Mouse (Mus musculus): ENCODE results near the gene Pla2g10.
"Not testable (repeated sequence)": the region's sequence is repeated elsewhere in the genome, so short reads cannot be mapped to it uniquely, and the experiment has no call there.

Pla2g10 gene

GRCm38 (mm10) chr16:13730285-13731255 lies at the start of gene Pla2g10:
Gene Pla2g10 (minus strand): TSS chr16:13730983.
- peak; percentile 81 for DNase-seq (ENCODE audit: low read depth, low spot score)

GRCm38 (mm10) chr16:13774651-13775050 lies 43.9 kb upstream of the Pla2g10 start:
- DNase-seq (ENCODE audit: low read depth, low spot score) = not testable (repeated sequence)

- not testable (repeated sequence) for DNase-seq (ENCODE audit: low read depth, low spot score)
Measured at GRCm38 (mm10) chr16:13774011-13774410, 43.2 kb upstream of the Pla2g10 start.

- DNase-seq (ENCODE audit: low read depth, low spot score) = not testable (repeated sequence)
Measured at GRCm38 (mm10) chr16:13772051-13772450, 41.3 kb upstream of the Pla2g10 start.

GRCm38 (mm10) chr16:13771603-13772002 lies 40.8 kb upstream of the Pla2g10 start:
- DNase-seq (ENCODE audit: low read depth, low spot score) = peak; percentile 76

- DNase-seq (ENCODE audit: low read depth, low spot score) = no peak
Measured at GRCm38 (mm10) chr16:13766367-13766766, 35.6 kb upstream of the Pla2g10 start.

DNA sequence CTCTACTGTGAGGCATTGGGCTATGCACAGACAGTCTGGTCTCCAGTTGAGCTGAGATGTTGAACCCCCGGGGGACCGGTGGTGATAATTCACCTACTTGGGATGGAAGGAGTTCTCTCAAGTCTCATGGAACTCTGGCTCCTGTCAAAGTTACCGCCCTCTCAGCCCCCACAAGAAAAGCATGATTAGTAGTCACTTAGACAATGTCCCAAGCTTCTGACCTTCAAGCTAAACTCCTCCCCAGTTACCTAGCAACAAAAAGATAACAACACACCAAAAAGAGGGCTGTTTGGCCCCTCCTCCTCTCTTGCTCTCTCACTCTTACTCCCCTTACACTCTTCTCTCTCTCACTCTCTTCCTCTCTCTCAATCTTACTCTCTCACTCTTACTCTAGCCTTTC lies 33.7 kb upstream of the Pla2g10 start:
- peak; percentile 73 for DNase-seq (ENCODE audit: low read depth, low spot score)

DNA sequence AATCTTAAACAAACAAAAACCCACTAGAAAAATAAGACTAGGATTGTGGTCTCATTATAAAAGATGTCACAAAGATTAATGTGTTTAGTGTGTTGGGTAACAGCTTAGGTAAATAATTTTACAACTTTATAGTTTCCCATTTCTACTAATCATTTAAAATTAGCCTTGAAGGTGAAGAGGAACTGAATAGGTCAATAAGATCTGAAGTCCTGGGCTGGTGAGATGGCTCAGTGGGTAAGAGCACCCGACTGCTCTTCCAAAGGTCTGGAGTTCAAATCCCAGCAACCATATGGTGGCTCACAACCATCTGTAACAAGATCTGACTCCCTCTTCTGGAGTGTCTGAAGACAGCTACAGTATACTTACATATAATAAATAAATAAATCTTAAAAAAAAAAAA lies 32.0 kb upstream of the Pla2g10 start:
- not testable (repeated sequence) for DNase-seq (ENCODE audit: low read depth, low spot score)

GRCm38 (mm10) chr16:13757823-13758222 lies 27.0 kb upstream of the Pla2g10 start:
- no peak for DNase-seq (ENCODE audit: low read depth, low spot score)

GRCm38 (mm10) chr16:13754400-13755190 lies 23.8 kb upstream of the Pla2g10 start:
- DNase-seq (ENCODE audit: low read depth, low spot score) = peak; percentile 97

- DNase-seq (ENCODE audit: low read depth, low spot score) = peak; percentile 52
Measured at GRCm38 (mm10) chr16:13753986-13754385, 23.2 kb upstream of the Pla2g10 start.

DNA sequence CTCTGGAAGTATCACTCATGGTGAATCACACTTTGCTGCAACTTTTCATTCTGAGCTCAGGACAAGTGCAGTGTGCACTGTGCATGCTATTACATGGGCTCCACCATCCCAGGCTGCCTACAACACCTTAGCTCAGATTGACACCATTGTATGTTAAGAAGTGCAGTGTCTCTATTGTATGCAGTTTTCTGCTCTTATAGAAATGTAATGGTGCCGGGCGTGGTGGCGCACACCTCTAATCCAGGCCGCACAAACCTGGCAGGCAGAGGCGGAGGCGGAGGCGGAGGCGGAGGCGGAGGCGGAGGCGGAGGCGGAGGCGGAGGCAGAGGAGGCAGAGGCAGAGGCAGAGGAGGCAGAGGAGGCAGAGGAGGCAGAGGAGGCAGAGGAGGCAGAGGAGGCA lies 19.8 kb upstream of the Pla2g10 start:
- peak; percentile 68 for DNase-seq (ENCODE audit: low read depth, low spot score)

DNA sequence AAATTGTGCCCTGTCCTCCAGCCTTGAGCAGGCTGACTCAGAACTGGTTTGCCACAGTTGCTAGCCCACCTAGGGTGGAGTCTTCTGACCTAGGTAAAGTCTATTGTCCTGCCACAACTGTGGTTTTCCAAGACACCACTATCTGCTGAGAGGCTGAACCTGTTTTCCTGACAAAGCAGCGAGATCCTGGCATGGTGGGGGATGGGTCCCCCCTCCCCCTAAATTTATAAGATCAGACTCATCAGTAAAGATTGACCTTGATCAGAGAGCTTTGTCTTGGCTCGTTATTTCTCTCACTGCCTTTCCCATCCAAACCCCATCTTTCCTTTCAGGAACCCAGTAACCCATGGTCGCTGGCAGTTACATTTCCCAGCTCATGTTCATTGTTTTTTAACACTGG lies 19.2 kb upstream of the Pla2g10 start:
- peak; percentile 95 for DNase-seq (ENCODE audit: low read depth, low spot score)

- DNase-seq (ENCODE audit: low read depth, low spot score) = peak; percentile 92
Measured at GRCm38 (mm10) chr16:13749306-13749705, 18.5 kb upstream of the Pla2g10 start.

DNA sequence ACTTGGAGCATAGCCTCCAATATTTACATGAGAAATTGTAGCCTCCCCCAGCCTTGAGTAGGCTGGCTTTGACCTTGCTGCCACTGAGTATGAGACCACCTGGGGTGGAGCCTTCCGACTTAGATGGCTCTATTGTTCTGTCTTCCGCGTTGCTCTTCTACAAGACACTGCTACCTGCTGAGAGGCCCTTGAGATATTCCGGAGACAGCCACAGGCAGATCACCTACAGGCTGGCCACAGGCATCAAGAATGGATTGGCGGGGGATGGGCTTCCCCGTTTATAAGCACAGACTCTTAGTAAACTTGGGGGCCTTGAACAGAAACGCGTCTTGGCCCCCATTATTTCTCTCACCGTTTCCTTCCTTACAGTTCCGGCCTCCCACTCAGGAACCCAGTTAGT lies 18.0 kb upstream of the Pla2g10 start:
- DNase-seq (ENCODE audit: low read depth, low spot score) = peak; percentile 99

DNA sequence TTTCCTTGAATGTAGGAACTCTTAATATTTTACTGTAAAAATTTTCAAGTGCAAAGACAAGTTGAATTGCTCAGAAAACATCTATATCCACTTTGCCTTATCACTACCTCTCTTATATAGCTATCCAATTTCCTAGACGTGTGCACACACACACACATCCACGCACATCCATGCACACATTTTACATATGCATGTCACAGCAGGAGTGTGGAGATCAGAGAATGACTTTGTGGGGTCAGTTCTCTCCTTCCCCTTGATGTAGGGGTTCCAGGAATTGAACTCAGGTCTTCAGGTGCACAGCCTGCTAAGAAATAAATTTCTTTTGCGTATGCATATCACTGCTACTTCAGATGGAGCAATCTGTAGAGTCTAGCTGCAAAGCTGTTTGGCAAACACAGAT lies 17.3 kb upstream of the Pla2g10 start:
- peak; percentile 84 for DNase-seq (ENCODE audit: low read depth, low spot score)

GRCm38 (mm10) chr16:13747708-13748107 lies 16.9 kb upstream of the Pla2g10 start:
- DNase-seq (ENCODE audit: low read depth, low spot score) = no peak

DNA sequence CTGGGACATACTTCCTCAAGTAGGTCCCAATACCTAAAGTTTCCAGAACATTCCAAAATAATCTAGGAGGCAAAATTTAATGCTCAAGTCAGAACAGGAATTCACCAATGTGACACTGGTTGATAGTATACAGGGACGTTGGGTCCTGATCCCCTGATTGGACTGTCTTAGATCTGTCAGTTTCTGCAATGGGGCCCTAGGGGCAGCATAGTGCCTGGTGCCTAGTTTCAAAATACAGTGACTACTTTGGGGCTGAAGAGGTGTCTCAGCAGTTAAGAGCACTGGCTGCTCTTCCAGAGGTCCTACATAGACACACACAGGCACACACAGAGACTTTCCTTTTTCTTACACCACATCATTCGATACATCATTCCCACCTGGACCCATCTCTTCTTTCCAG lies 10.1 kb upstream of the Pla2g10 start:
- peak; percentile 74 for DNase-seq (ENCODE audit: low read depth, low spot score)

DNA sequence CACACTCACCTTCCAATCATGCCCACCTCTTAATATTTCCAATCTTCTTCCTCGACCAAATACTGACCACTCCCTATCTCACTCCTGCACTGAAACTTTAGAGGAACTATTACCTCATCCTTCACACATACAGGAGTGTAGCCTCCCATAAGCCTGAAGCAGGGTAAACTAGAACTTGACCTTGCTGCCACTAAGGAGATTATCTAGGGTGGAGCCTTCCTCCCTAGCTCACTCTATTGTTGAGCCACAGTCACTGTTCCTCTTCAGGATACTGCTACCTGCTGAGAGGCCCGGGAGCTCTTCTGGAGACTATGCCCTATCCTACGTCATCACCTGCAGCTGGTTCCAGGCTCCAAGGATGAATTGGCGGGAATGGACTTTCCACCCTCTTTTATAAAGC lies 8.3 kb upstream of the Pla2g10 start:
- peak; percentile 88 for DNase-seq (ENCODE audit: low read depth, low spot score)

GRCm38 (mm10) chr16:13735977-13736376 lies 5.2 kb upstream of the Pla2g10 start:
- no peak for DNase-seq (ENCODE audit: low read depth, low spot score)

DNA sequence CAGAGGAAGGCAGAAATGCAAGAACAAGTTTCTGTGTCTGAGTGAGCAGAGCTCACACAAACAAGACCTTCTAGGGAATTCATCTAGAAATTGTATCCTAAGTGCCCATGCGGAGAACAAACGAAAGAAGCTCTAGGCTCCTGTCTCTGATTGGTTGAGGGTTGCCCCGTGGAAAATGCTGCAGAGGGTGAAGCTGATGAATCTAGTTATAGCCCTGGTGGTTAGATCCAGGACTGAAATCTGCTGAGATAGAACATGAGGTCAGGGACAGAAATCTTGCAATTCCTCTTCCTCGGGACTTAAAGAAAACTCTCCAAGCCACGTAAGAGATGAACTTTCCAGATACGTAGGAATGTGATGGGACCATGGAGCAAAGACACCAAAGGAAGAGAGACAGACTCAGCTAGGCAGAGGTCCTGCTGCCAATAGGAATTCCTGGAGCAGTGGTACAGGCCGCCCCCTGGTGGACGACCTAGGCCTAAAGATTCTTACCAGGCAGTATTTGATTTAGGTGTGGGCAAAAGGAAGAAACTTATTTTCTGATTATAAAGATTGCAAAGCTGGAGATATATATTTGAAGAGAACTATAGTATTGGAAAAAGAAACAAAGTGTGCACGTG lies 2.8 kb upstream of the Pla2g10 start:
- DNase-seq (ENCODE audit: low read depth, low spot score) = peak; percentile 82

- DNase-seq (ENCODE audit: low read depth, low spot score) = peak; percentile 72
Measured at GRCm38 (mm10) chr16:13732786-13733185, 2.0 kb upstream of the Pla2g10 start.

Data from ES-CJ7 (cell line).